Mouse (Mus musculus): Measurements from ENCODE around the gene Atp13a3.

Gene Atp13a3

DNA sequence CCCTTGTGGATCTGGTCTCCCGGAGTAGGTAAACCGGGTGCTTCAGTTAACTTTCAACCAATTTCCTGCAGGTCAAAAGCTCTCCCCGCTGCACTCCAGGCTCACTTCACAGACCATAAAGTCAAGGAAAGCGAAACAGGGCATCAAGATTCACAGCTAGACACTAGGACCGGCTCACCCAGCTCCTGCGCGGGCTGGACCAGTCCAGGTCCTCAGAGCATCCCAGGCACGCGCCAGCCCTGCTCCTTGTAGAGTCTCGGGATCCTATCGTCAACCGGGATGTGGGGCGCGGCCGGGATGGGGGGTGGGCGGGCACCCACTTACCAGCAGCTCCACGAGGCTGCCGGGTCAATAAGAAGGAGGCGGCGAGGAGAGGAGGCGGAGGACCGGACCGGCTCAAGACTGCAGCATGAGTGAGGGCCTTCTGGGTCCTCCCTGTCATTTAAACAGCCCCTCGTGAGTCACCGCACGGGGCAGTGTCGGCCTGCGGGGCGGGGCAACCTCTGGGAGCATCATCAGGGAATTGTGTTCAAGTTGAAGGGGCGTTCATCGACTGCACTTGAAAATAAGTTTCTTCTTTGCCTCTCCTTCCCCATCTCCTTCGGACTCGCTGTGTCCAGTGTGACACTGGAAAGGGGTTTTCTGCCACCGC, 122.8 kb downstream of the Atp13a3 start, which contains the start of gene Lrrc15:
TSS of gene Lrrc15 (minus strand) at position 413 of the 652 bp plus-strand sequence.
- DNase-seq (ENCODE audit: low read depth in 2 of 2, low spot score in 2 of 2) = no peak

- no peak for DNase-seq (ENCODE audit: low read depth in 2 of 2, low spot score in 2 of 2)
These were observed 125.0 kb downstream of the Atp13a3 start for GRCm38 (mm10) chr16:30280676-30281297.

GRCm38 (mm10) chr16:30278406-30278805, 127.4 kb downstream of the Atp13a3 start:
- no peak for DNase-seq (ENCODE audit: low read depth in 2 of 2, low spot score in 2 of 2)

- no peak for DNase-seq (ENCODE audit: low read depth in 2 of 2, low spot score in 2 of 2)
These were observed 130.0 kb downstream of the Atp13a3 start for GRCm38 (mm10) chr16:30275558-30276340.

- no peak for DNase-seq (ENCODE audit: low read depth in 2 of 2, low spot score in 2 of 2)
These were observed 132.7 kb downstream of the Atp13a3 start for GRCm38 (mm10) chr16:30273065-30273464.

DNA sequence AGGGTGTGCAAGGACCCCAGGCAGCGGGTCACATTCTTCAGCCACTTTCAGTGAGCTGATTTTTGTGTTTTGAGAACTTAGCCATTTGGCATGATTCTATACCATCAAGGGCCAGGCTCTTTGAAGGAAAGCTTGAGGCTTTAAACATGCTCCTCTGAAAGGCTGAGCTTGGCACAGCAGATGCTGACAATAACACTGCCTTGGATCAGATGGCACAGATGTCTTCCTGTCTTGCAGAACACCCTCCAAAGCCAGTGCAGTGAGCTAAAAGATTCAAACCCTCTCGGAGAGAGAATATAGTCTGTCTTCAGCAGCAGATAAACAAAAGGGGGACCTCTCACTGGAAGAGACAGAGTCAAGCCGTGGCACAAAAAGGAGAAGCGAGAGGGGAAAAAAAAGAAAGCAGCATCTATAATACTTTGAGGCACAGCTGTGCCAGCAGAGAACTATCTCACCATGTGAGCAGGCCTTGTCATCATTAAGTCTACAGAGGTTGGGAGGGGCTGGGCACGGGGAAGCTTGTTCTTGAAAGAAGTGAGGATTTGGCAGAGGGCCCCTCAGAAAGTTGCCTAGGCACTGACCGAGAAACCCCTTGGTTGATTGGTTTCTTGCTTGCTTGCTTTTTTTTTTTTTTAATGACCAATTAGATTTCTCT, 133.7 kb downstream of the Atp13a3 start:
- DNase-seq (ENCODE audit: low read depth in 2 of 2, low spot score in 2 of 2) = no peak

- no peak for DNase-seq (ENCODE audit: low read depth in 2 of 2, low spot score in 2 of 2)
These were observed 134.5 kb downstream of the Atp13a3 start for GRCm38 (mm10) chr16:30271223-30271761.

- DNase-seq (ENCODE audit: low read depth in 2 of 2, low spot score in 2 of 2) = no peak
These were observed 138.4 kb downstream of the Atp13a3 start, which contains the start of gene Cpn2 for GRCm38 (mm10) chr16:30267359-30267758. TSS of gene Cpn2 (minus strand) at chr16:30267499.

DNA sequence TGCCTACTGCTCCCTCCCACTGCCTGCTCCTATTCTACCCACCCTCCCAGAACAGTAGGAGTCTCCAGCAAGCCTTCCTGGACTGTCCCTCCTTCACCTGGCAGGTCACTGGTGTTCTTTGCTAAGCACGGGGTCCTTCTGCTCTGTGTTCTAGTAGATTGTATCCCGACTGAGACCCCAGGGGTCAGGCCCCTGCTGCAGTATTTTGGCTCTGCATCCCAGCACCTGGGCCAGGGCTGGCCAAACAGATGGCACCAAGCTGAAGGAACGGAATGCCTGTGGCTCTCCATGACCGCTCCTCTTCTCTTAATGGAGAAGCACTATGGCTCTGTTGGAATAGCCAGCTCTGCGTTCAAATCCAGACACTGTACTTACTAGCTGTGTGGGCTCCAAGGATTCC, 139.2 kb downstream of the Atp13a3 start:
- DNase-seq (ENCODE audit: low read depth in 2 of 2, low spot score in 2 of 2) = no peak

DNA sequence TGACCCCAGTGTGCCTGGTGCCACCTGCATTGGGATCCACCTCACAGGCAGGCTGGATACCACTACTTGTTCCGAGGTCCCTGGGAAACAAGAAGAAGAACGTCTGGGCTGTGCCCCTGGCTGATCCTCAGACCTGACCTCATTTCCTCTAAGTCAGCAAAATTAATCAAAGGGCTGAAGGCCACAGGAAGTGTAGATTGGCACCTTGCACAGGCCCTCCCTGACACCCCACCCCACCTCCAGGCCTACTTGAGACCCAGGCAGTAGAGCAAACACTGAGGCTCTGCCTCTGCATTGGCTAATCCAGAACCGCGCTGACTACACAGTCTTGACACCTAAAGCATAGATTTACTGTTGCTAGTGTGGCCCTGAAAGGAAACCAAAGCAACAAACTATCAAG, 140.2 kb downstream of the Atp13a3 start:
- DNase-seq (ENCODE audit: low read depth in 2 of 2, low spot score in 2 of 2) = no peak

DNA sequence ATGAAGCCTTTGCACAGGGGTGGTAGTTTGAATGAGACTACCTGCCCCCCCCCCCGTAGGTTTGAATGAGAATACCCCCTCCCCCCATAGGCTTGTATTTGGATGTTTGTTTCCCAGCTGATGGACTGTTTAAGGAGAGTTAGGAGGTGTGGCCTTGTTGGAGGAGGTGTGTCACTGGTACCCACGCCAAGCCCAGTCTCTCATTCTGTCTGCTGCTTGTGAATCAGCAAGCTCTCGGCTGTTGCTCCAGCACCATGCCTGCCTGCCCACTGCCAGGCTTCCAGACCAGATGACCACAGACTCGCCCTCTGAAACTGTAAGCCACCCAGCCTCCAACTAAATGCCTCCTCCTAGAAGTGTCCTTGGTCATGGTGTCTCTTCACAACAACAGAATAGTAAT, 142.6 kb downstream of the Atp13a3 start:
- DNase-seq (ENCODE audit: low read depth in 2 of 2, low spot score in 2 of 2) = no peak

- peak; percentile 40 to 53 for DNase-seq (ENCODE audit: low read depth in 2 of 2, low spot score in 2 of 2)
These were observed 143.1 kb downstream of the Atp13a3 start for GRCm38 (mm10) chr16:30262664-30263063.

Measured in CD8-positive naive resting alpha-beta T cell, adult 2 months (primary cell).